Mouse (Mus musculus) neutrophil, adult 65 days (primary cell): ENCODE data around the gene Acer1. TPM values are rescaled to one million over a fixed set of nuclear protein-coding genes. Genes with fewer than 3 reads are reported as not detected.

ENCODE experiments used
- total RNA-seq: library from RNA; stranded (reverse); gene quantifications from 2 replicates; pipeline ENCODE4 v1.2.4, GENCODE M21; 2023

Gene Acer1
- not detected in 2 replicates for total RNA-seq

DNA sequence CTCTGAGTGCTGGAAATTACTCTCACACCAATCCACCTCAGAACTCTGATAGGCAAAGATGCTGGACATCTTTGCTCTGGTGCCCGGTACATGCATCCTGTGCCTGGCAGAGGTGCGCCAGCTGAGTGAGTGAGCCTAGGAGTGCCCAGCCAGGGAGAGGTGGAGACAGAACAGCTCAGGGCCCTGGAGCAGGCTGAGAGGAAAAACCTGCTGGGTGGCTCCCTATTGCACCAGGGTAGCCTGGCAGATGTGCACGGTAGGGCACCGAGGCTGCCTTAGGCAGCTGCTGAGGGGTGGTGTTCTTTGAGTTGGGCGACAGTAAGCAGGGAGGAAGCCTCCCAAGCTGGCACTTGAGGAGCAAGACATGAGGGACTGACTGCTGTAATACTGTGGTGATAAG lies at the start of gene Acer1:
Gene Acer1 (minus strand): TSS at position 114 of the 400 bp plus-strand sequence.

GRCm38 (mm10) chr17:57030931-57031660 lies 49.2 kb upstream of the Acer1 start, which contains the start of gene Khsrp:
TSS of gene Khsrp (minus strand) at chr17:57031522.

DNA sequence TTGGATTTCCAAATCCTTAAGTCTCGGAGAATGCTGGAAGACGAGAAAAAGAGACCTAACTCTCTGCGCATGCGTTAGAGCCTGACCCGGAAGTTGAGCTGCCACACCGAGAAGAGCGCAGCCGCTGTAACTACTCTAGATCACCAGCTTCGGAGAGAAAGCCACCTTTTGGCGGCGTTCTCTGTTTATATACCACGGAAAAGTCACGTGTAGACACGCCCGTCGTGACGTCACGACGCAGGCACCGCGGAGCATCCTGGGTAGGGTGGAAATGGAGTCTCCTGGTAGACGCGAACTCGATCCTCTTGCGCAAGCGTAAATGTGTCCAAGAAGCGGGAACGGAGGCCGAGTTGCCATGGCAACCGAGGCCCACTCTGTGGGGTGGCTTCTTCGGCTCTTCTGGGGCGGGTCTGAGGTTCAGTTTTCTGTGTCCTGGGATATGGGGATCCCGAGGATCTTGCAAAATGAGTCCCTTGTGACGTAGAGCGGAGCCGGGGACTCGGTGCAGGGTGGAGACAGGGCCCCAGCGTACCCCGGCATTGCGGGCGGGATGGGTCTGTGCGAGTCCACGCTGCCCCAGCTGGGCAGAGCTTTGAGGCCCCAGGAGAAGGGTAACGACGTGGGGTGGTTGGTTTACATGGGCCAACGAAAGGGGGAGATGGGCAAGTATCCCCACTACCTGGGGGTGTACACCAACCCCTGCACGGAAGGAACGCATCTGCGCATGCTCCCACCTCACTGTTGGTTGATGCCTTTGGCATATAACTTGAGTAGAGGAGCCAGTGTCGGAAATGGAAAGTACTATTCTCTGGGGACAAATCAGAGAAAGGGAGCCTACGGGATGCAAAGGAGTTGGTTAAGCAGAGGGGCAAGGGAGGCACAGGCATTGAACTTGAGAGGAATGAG lies 29.6 kb upstream of the Acer1 start, which contains the start of the genes Gtf2f1 and Gm17949:
Gene Gtf2f1 (minus strand): TSS at position 53 of the 906 bp plus-strand sequence.
Gene Gm17949 (plus strand): TSS at position 234 of the 906 bp plus-strand sequence.

DNA sequence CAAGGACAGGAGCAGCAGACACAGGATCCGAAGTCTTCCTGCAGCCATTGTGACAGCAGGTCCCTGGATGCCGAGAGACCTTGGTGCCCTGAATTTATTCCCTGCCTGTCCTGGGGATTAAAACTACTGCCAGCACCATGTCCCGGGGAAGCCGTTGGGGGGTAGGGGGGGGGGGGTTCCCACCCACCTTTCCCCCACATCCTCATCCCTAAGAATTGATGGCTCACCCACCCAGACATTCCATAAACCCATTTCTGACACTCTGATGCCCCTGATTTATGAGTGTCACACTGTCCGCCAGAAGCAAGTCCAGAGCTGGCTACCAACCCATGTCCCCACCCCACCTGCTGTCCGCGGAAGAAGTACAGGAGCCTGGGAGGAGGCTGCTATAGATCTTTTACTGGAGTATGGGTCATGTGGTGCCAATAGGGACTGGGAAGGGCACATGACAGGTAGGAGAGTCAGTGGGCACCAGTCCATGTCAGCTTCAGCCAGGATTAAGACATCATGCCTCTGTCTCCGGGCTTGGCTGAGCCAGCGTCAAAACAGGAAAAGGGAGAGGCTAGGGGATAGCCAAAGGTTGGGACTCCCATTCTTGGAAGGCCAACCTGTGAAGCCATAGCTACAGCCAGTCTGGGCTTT lies 18.2 kb upstream of the Acer1 start, which contains the start of gene Pspn:
Gene Pspn (minus strand): TSS at position 51 of the 642 bp plus-strand sequence.

GRCm38 (mm10) chr17:56997029-56997667 lies 15.2 kb upstream of the Acer1 start, which contains the start of gene Alkbh7:
TSS of gene Alkbh7 (plus strand) at chr17:56997339.

GRCm38 (mm10) chr17:56990115-56990746 lies 8.3 kb upstream of the Acer1 start, which contains the start of gene Clpp:
TSS of gene Clpp (plus strand) at chr17:56990305.

DNA sequence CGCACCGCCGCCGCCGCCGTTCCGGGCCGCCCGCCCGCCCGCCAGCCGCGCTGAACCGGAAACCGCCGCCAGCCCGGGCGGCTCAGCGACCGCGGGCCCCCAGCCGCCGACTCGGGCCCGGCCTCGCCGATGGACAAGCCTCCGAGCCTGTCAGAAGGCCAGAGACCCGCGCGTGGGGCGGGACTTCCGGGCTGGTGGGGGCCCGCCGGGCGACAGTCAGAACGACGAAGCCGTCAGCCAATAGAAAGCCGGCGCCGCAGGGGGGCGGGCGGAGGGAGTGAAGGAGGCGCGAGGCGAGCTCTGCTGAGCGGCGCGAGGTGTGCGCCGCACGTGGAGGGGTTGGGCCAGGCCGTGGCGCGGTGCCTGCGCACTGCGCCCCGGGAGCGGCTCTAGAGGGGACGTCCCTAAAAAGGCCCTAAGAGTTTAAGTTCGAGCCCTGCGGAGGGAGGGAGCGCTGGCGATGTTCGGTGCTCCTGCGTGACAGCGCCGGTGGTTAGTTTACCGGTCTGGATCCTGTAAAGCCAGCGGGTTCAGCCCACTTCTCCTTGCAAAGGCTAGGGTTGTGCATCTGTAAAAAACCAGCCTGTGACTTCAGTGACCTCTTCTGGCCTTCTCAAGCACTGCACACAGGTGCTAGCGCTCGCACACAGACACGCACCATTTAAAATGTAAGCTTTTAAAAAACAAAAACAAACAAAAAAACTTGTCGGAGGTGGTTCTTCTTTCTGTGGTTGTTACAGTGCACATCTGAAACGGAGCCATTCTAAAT lies 46.4 kb downstream of the Acer1 start, which contains the start of gene Mllt1:
Gene Mllt1 (minus strand): TSS at position 53 of the 769 bp plus-strand sequence.

Other genes starting within 250 kb of the Acer1 start
- gene Nrtn, start 224.6 kb downstream of the Acer1 start, total RNA-seq: not detected in 2 replicates
- gene Dus3l, start 217.4 kb downstream of the Acer1 start, total RNA-seq: 13.8 and 18.0 TPM in 2 replicates
- gene Prr22, start 211.9 kb downstream of the Acer1 start, total RNA-seq: 0.47 TPM in 1 of 2 replicates, not detected in the other
- 10.2 and 12.6 TPM in 2 replicates for gene Rfx2, start 151.1 kb downstream of the Acer1 start, total RNA-seq
- gene Acsbg2, start 107.7 kb downstream of the Acer1 start, total RNA-seq: not detected in 2 replicates
- gene 1700061G19Rik, start 106.6 kb downstream of the Acer1 start, total RNA-seq: 0.38 TPM in 1 of 2 replicates, not detected in the other
- 15.6 and 19.8 TPM in 2 replicates for gene Mllt1, start 46.7 kb downstream of the Acer1 start, total RNA-seq
- gene Clpp, start 8.2 kb upstream of the Acer1 start, total RNA-seq: 5.8 and 10.5 TPM in 2 replicates
- 6.7 and 8.1 TPM in 2 replicates for gene Alkbh7, start 15.2 kb upstream of the Acer1 start, total RNA-seq
- not detected in 2 replicates for gene Pspn, start 17.9 kb upstream of the Acer1 start, total RNA-seq
- gene Gtf2f1, start 29.2 kb upstream of the Acer1 start, total RNA-seq: 73.8 and 75.6 TPM in 2 replicates
- gene Gm17949, start 29.3 kb upstream of the Acer1 start, total RNA-seq: not detected in 2 replicates
- gene Khsrp, start 49.4 kb upstream of the Acer1 start, total RNA-seq: 83.8 and 92.7 TPM in 2 replicates
- gene Slc25a41, start 59.5 kb upstream of the Acer1 start, total RNA-seq: not detected in 2 replicates
- not detected in 2 replicates for gene Crb3, start 77.0 kb upstream of the Acer1 start, total RNA-seq
- 1.9 and 2.4 TPM in 2 replicates for gene Slc25a23, start 77.7 kb upstream of the Acer1 start, total RNA-seq
- gene Dennd1c, start 96.4 kb upstream of the Acer1 start, total RNA-seq: 176 and 217 TPM in 2 replicates
- gene Tubb4a, start 105.7 kb upstream of the Acer1 start, total RNA-seq: not detected in 2 replicates
- gene Tnfsf9, start 123.2 kb upstream of the Acer1 start, total RNA-seq: 2.5 and 4.0 TPM in 2 replicates
- not detected in 2 replicates for gene Cd70, start 167.7 kb upstream of the Acer1 start, total RNA-seq
- gene Tnfsf14, start 212.1 kb upstream of the Acer1 start, total RNA-seq: 34.1 and 36.0 TPM in 2 replicates
- 448 and 499 TPM in 2 replicates for gene C3, start 246.0 kb upstream of the Acer1 start, total RNA-seq